ENCODE assay signal across 26 mouse cellular contexts in genomic region chr14:77561808-77562583, GRCm38 (mm10).
DNase-seq lines count a peak whose midpoint lies in the region; ATAC-seq and TF ChIP-seq lines count a peak whose summit lies in the region.
"Had no signal": no experiment of that assay in that cellular context is flagged by ENCODE, and none has a peak within 500 bp of the region (broad histone marks: within the 10 kb centered on the region; RNA-seq: fewer than 3 reads in every experiment).

No protein-coding gene starts in this region.

- intact Hi-C loops in heart, postnatal 36 days (cut with DNase I): no loop called here

- no peak for TF ChIP-seq EP300 in stomach, postnatal 0 days (optimal IDR thresholded peaks at IDR 0.05)

- peak overlapping the region; percentile 33; the same call in 1 of the 2 replicates for H3K27ac ChIP-seq in heart, embryonic 12.5 days (ENCODE audit: poor library complexity, severe bottlenecking)
- H3K27ac ChIP-seq in stomach, embryonic 15.5 days: no peak overlapping the region
- no peak overlapping the region for H3K27ac ChIP-seq in stomach, postnatal 0 days (replicated peaks)
- H3K27ac ChIP-seq in forebrain, embryonic 12.5 days: no peak overlapping the region
- H3K27ac ChIP-seq: embryonic facial prominence, embryonic 13.5 days; hindbrain, embryonic 13.5 days; liver, embryonic 13.5 days; macrophage; midbrain, embryonic 15.5 days; neural tube, embryonic 12.5 days had no signal

- H3K9me3 ChIP-seq in heart, embryonic 12.5 days (replicated peaks): 0 out of 2 replicates have a peak, but pooled peaks cover 5% of the 10 kb centered on the region
- H3K9me3 ChIP-seq in stomach, embryonic 15.5 days: no peaks in the 10 kb centered on the region
- H3K9me3 ChIP-seq in stomach, postnatal 0 days (ENCODE audit: control insufficient read depth, low read length): no peaks in the 10 kb centered on the region
- no peaks in the 10 kb centered on the region for H3K9me3 ChIP-seq in forebrain, embryonic 12.5 days
- H3K9me3 ChIP-seq: embryonic facial prominence, embryonic 13.5 days; hindbrain, embryonic 13.5 days; liver, embryonic 13.5 days; midbrain, embryonic 15.5 days; neural tube, embryonic 12.5 days had no signal

- H3K4me2 ChIP-seq in heart, embryonic 12.5 days: no peak overlapping the region
- H3K4me2 ChIP-seq in stomach, embryonic 15.5 days: no peak overlapping the region
- no peak overlapping the region for H3K4me2 ChIP-seq in stomach, postnatal 0 days (replicated peaks; ENCODE audit: low read depth)
- no peak overlapping the region for H3K4me2 ChIP-seq in forebrain, embryonic 12.5 days
- H3K4me2 ChIP-seq: embryonic facial prominence, embryonic 13.5 days; hindbrain, embryonic 13.5 days; liver, embryonic 13.5 days; midbrain, embryonic 15.5 days; neural tube, embryonic 12.5 days had no signal

- DNase-seq in heart, postnatal 36 days: no peak
- DNase-seq in heart, postnatal 4 days: peak; percentile 0
- DNase-seq in heart, adult 9 months (ENCODE audit: low spot score in 2 of 2): no peak
- DNase-seq in stomach, postnatal 0 days (ENCODE audit: low spot score): no peak
- DNase-seq: adrenal gland, postnatal 25 days; cerebellum, adult 11-12 months; cerebellum, adult 9-11 months; embryo, embryonic 11 days; forebrain, postnatal 0 days; kidney, adult 11 months; kidney, postnatal 14 days; layer of hippocampus, adult 9-11 months; liver, embryonic 13.5 days; lung, adult 2 months; lung, postnatal 10 days; right cerebral cortex, postnatal 4 days had no signal

- WGBS in heart, embryonic 12.5 days: 48% methylated on average over 6 of the region's 6 CpGs
- 49% methylated on average over 6 of the region's 6 CpGs for WGBS in stomach, embryonic 15.5 days
- 51% methylated on average over 6 of the region's 6 CpGs for WGBS in stomach, postnatal 0 days
- 84% methylated on average over 6 of the region's 6 CpGs for WGBS in forebrain, embryonic 12.5 days

- H3K4me1 ChIP-seq in heart, embryonic 12.5 days (replicated peaks): peaks cover 34% of the 10 kb centered on the region
- no peaks in the 10 kb centered on the region for H3K4me1 ChIP-seq in stomach, embryonic 15.5 days
- H3K4me1 ChIP-seq in stomach, postnatal 0 days (replicated peaks; ENCODE audit: control insufficient read depth, insufficient read depth): no peaks in the 10 kb centered on the region
- peaks cover 7% of the 10 kb centered on the region; the same call in 1 of the 2 replicates for H3K4me1 ChIP-seq in forebrain, embryonic 12.5 days
- H3K4me1 ChIP-seq: liver, embryonic 13.5 days; midbrain, embryonic 15.5 days; neural tube, embryonic 12.5 days had no signal

- no peak overlapping the region for H3K4me3 ChIP-seq in heart, embryonic 12.5 days
- H3K4me3 ChIP-seq in stomach, embryonic 15.5 days (replicated peaks): no peak overlapping the region
- H3K4me3 ChIP-seq in stomach, postnatal 0 days (ENCODE audit: low read depth, low read length): no peak overlapping the region
- no peak overlapping the region for H3K4me3 ChIP-seq in forebrain, embryonic 12.5 days (replicated peaks)
- H3K4me3 ChIP-seq: embryonic facial prominence, embryonic 13.5 days; erythroblast, embryonic 14.5 days; hindbrain, embryonic 13.5 days; liver, embryonic 13.5 days; midbrain, embryonic 15.5 days; neural tube, embryonic 12.5 days had no signal

- H3K27me3 ChIP-seq in heart, embryonic 12.5 days (replicated peaks): no peaks in the 10 kb centered on the region
- H3K27me3 ChIP-seq in stomach, embryonic 15.5 days (replicated peaks): no peaks in the 10 kb centered on the region
- no peaks in the 10 kb centered on the region for H3K27me3 ChIP-seq in stomach, postnatal 0 days (ENCODE audit: control insufficient read depth, insufficient read depth, low read length)
- no peaks in the 10 kb centered on the region for H3K27me3 ChIP-seq in forebrain, embryonic 12.5 days
- H3K27me3 ChIP-seq: embryonic facial prominence, embryonic 13.5 days; hindbrain, embryonic 13.5 days; liver, embryonic 13.5 days; midbrain, embryonic 15.5 days; neural tube, embryonic 12.5 days; Patski had no signal

- TF ChIP-seq CTCF in stomach, postnatal 0 days (IDR thresholded peaks at IDR 0.05; ENCODE audit: low read depth): no peak

- H3K9ac ChIP-seq in heart, embryonic 12.5 days: no peak overlapping the region
- H3K9ac ChIP-seq in stomach, embryonic 15.5 days: no peak overlapping the region
- no peak overlapping the region for H3K9ac ChIP-seq in stomach, postnatal 0 days (ENCODE audit: low read length)
- H3K9ac ChIP-seq in forebrain, embryonic 12.5 days: no peak overlapping the region
- H3K9ac ChIP-seq: embryonic facial prominence, embryonic 13.5 days; forebrain, postnatal 0 days; hindbrain, embryonic 13.5 days; liver, embryonic 13.5 days; midbrain, embryonic 15.5 days; neural tube, embryonic 12.5 days had no signal

- no peak for ATAC-seq in heart, embryonic 12.5 days (ENCODE audit: insufficient number of reproducible peaks, low FRiP score)
- ATAC-seq in stomach, embryonic 15.5 days (ENCODE audit: insufficient read depth, low FRiP score, low read depth): peak; percentile 7; the same call in 1 of the 2 replicates
- ATAC-seq in stomach, postnatal 0 days (ENCODE audit: low FRiP score, low TSS enrichment): no peak
- no peak for ATAC-seq in forebrain, embryonic 12.5 days (ENCODE audit: low FRiP score)
- ATAC-seq: forebrain, postnatal 0 days; midbrain, embryonic 15.5 days; Patski had no signal

- no peaks in the 10 kb centered on the region for H3K36me3 ChIP-seq in heart, embryonic 12.5 days
- H3K36me3 ChIP-seq in stomach, embryonic 15.5 days: no peaks in the 10 kb centered on the region
- H3K36me3 ChIP-seq in stomach, postnatal 0 days (ENCODE audit: control insufficient read depth, insufficient read depth, low read length): no peaks in the 10 kb centered on the region
- no peaks in the 10 kb centered on the region for H3K36me3 ChIP-seq in forebrain, embryonic 12.5 days (replicated peaks)
- H3K36me3 ChIP-seq: embryonic facial prominence, embryonic 13.5 days; hindbrain, embryonic 13.5 days; liver, embryonic 13.5 days; midbrain, embryonic 15.5 days; neural tube, embryonic 12.5 days had no signal
